Mouse (Mus musculus): ENCODE results near the gene Rarb. TPM values are rescaled to one million over a fixed set of nuclear protein-coding genes. Genes with fewer than 3 reads are reported as not detected.
A peak's percentile ranks its signal among the peaks of the same experiment; 100 is the strongest.

Gene Rarb
- polyA plus RNA-seq, 1 experiment from 2014 or later, result 11.6 TPM

DNA sequence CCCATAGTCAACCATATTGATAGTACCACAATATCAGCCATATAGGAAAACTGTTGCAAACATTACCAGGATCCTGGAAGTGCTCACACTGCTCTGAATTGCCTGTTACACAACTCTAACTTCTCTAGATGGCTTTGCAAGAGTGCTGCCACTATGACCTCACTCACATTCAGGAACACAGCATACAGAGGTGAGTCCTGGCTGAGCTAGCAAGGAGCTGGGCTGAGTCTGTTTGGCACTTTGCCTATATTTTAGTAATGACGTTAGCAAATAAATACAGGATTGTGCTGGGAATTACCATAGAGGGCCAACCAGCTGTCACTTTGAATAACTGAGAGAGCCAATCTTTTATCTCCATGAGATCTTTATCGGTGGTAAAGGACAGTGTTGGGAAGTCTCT, 86.9 kb downstream of the Rarb start:
- WGBS, result 53% methylated on average over 2 of the region's 2 CpGs
- no peak overlapping the region for H3K27ac ChIP-seq
- no peak for ATAC-seq (replicated peaks; ENCODE audit: insufficient number of reproducible peaks, insufficient read depth, low FRiP score, low read depth)
- no peak overlapping the region for H3K9ac ChIP-seq
- peaks cover 16% of the 10 kb centered on the region for H3K4me1 ChIP-seq (replicated peaks)
- H3K4me2 ChIP-seq, result no peak overlapping the region
- H3K36me3 ChIP-seq, result no peaks in the 10 kb centered on the region
- H3K4me3 ChIP-seq, result no peak overlapping the region
- no peaks in the 10 kb centered on the region for H3K27me3 ChIP-seq
- H3K9me3 ChIP-seq (replicated peaks), result no peaks in the 10 kb centered on the region

DNA sequence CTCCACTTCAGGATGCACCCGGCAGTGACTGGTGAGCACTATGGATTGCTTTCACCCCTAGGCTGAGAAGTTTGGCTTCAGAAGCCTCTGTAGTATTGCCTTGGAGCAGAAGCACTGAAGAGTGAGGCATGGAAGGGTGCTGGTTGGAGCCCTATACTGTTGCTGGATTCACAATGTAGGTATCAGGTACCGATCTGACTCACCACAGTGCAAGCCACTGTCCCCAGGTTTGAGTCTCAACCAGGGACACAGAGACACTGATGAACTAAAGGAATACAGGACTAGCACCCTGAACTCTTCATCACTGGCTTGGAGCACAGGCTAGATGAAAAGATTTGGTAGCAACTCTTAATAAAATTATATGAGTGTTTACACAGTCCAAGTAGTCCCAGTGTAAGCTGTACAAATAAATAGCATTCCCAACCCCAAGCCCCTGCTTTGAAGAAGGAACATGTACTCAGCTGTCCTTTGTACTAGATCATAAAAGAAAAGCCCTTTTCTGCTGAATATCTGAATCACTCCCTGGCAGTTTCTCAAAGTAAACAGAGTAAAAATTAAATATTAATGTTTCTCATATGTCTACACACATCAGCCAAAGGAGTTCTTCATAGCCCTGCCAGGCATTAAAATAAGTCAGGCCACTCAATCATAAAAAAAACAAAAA, 90.6 kb downstream of the Rarb start:
- ATAC-seq (replicated peaks; ENCODE audit: insufficient number of reproducible peaks, insufficient read depth, low FRiP score, low read depth), result no peak
- H3K4me2 ChIP-seq, result no peak overlapping the region
- no peak overlapping the region for H3K9ac ChIP-seq
- peaks cover 3% of the 10 kb centered on the region; the same call in 1 of the 2 replicates for H3K4me1 ChIP-seq (replicated peaks)
- no peaks in the 10 kb centered on the region for H3K36me3 ChIP-seq
- no peak overlapping the region for H3K27ac ChIP-seq
- 85% methylated on average over 2 of the region's 2 CpGs for WGBS
- no peaks in the 10 kb centered on the region for H3K9me3 ChIP-seq (replicated peaks)
- H3K27me3 ChIP-seq, result no peaks in the 10 kb centered on the region
- no peak overlapping the region for H3K4me3 ChIP-seq

DNA sequence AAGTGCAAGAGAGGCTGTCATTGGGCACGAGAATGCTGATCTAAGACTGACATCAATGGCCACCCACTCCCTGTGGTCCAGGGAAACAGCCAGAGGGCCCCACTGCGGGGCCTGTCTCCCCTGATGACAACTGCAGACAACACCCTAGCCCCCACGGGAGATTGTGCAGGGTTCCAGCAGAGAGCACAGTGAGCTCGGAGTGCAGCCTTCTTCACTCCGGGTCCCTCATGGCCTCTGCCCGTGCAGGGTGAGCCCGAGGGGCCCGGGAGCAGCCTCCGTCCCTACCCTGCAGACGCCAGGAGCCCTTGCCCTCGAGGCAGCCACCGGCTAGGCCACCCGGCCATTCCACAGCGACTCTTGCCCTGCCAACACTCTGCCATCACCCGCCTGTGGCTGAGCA, 95.0 kb downstream of the Rarb start:
- Histone ChIP-seq H3K4me2 (no peak overlapping the region), H3K9ac (no peak overlapping the region), H3K27me3 (no peaks in the 10 kb centered on the region), H3K9me3 (replicated peaks) (no peaks in the 10 kb centered on the region), H3K4me1 (replicated peaks) (no peaks in the 10 kb centered on the region), H3K4me3 (no peak overlapping the region), H3K36me3 (no peaks in the 10 kb centered on the region), H3K27ac (no peak overlapping the region)
- ATAC-seq (replicated peaks; ENCODE audit: insufficient number of reproducible peaks, insufficient read depth, low FRiP score, low read depth), result no peak
- WGBS, result 79% methylated on average over 15 of the region's 15 CpGs

DNA sequence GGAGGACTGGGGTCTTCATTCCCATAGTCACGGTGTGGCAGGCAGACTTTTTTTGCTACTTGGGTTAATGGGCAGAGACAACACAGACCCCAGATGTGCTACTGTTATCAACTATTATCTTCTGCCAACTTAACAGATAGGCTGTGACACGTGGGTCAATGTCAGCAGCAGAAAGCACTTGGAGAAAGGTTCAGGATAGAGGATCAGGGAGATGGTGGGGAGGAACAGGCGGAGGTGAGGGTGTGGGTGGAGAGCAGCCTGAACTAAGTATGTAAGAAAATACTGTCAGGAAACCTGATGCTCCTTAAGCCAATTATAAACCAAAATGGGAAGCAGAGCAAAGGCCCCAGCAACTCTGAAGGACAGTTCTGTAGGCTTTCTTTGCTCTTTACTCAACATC, 101.1 kb downstream of the Rarb start:
- no peak for ATAC-seq (replicated peaks; ENCODE audit: insufficient number of reproducible peaks, insufficient read depth, low FRiP score, low read depth)
- no peaks in the 10 kb centered on the region for H3K9me3 ChIP-seq (replicated peaks)
- 47% methylated on average over 3 of the region's 3 CpGs for WGBS
- H3K36me3 ChIP-seq, result no peaks in the 10 kb centered on the region
- no peaks in the 10 kb centered on the region for H3K27me3 ChIP-seq
- no peak overlapping the region for H3K9ac ChIP-seq
- H3K4me2 ChIP-seq, result no peak overlapping the region
- no peak overlapping the region for H3K4me3 ChIP-seq
- H3K4me1 ChIP-seq (replicated peaks), result peaks cover 10% of the 10 kb centered on the region
- no peak overlapping the region for H3K27ac ChIP-seq

DNA sequence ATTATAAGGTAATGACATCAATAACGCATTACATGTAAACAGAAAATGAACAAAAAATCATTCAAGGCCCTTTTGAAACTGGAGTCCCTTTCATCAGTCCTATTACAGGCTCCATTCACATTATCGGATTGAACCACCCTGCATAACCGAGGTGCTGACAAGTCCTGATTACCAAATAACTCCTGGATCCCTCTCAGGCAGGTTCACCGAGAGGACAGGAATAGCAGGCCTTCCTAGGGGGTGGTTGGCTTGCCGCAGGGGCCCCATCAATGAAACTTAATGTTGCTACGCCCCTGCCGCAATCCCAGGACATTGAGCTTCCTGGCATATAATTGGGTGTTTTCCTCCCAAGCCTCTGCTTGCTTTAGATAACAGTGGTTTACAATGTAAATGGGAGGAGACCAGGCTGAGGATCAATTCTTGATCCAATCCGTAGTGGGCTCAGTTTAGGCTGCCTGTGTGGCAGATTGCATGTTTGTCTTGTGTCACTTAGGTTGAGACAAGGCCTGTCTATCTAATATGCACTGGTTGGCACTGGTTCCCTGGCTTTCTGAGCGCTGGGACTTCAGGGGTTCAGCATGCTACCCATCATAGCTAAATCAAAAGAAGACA, 104.5 kb downstream of the Rarb start:
- H3K27me3 ChIP-seq, result no peaks in the 10 kb centered on the region
- peaks cover 10% of the 10 kb centered on the region for H3K4me1 ChIP-seq (replicated peaks)
- H3K36me3 ChIP-seq, result no peaks in the 10 kb centered on the region
- no peak overlapping the region for H3K4me3 ChIP-seq
- no peaks in the 10 kb centered on the region for H3K9me3 ChIP-seq (replicated peaks)
- WGBS, result 22% methylated on average over 9 of the region's 9 CpGs
- ATAC-seq (replicated peaks; ENCODE audit: insufficient number of reproducible peaks, insufficient read depth, low FRiP score, low read depth), result no peak; the same call in 1 of the 2 replicates
- no peak overlapping the region for H3K9ac ChIP-seq
- H3K27ac ChIP-seq, result no peak overlapping the region
- peak overlapping the region; percentile 17; the same call in 1 of the 2 replicates for H3K4me2 ChIP-seq

DNA sequence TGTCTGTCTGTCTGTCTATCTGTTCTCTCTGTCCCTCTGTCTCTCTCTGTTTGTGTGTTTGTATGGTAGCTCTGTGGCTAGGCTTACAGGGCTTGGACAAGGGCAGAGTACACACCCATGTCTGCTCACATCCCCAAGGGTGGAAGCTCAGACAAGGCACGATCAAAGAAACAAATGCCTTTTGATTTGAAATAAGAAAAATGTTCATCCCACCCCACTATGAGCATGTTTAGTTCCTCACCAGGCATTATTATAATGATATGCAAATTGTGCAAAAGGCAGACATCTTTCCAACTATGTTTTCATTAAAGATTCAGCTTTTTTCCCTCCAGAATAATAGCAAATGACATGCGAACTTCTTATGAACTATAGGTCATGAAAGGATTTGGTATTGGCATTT, 105.2 kb downstream of the Rarb start:
- H3K36me3 ChIP-seq, result no peaks in the 10 kb centered on the region
- H3K4me2 ChIP-seq, result no peak overlapping the region
- no peak overlapping the region for H3K4me3 ChIP-seq
- H3K27ac ChIP-seq, result no peak overlapping the region
- H3K9ac ChIP-seq, result no peak overlapping the region
- H3K27me3 ChIP-seq, result no peaks in the 10 kb centered on the region
- WGBS, result 60% methylated on average over 2 of the region's 2 CpGs
- no peaks in the 10 kb centered on the region for H3K9me3 ChIP-seq (replicated peaks)
- H3K4me1 ChIP-seq (replicated peaks), result peaks cover 10% of the 10 kb centered on the region
- ATAC-seq (replicated peaks; ENCODE audit: insufficient number of reproducible peaks, insufficient read depth, low FRiP score, low read depth), result no peak

DNA sequence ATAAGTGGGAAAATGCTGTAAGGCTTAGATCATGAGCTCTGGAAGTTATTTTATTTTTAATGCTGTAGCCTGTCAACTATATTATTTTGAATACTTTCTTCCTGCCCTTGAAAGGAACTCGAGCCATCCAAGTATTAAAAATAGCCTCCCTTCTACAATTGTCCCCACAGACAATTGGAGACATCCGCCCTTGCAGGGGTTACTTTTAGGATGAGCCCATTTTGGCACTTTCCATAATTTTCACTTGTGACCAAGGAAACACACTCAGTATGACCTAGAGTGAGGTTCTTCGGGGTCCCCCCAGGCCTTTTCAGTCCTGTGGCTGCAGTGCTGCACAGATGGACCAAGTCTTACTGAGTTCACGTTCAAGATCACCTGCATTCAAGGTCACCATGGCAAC, 119.7 kb downstream of the Rarb start:
- no peak for ATAC-seq (replicated peaks; ENCODE audit: insufficient number of reproducible peaks, insufficient read depth, low FRiP score, low read depth)
- Histone ChIP-seq H3K27me3 (no peaks in the 10 kb centered on the region), H3K27ac (no peak overlapping the region), H3K4me2 (no peak overlapping the region), H3K36me3 (no peaks in the 10 kb centered on the region), H3K9me3 (replicated peaks) (no peaks in the 10 kb centered on the region), H3K4me1 (replicated peaks) (peaks cover 8% of the 10 kb centered on the region), H3K9ac (no peak overlapping the region), H3K4me3 (no peak overlapping the region)
- 75% methylated on average over 4 of the region's 4 CpGs for WGBS

DNA sequence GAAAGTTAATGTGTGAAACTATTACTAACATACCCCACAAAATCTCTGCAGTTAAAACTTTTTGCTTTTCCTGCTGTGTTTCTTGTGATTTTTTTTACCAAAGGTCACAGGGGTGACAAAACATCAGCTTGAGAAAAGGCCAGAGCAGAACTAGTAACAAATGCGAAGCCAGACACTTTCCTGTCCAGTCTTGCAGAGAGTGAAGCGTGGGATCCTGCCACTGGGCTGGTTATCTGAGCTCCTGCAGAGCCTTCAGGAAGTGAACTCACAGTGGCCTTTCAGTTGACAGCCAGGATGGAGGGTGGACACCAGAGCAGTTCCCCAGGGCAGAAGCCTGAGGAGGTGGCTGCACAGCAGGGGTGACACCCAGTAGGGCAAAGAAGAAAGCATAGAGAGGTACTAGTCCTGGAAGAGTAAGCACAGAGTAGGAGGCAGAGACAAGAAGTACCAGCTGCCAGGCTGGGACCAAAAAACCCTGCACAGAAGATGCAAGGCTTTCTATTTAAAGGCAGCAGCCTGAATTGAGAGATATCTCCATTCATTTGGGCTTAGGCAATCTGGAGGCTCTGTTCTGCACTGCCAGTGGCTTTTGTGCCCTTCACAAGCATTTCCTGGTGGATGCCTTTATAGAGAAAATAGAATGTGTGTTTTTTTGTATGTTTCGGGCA, 123.4 kb downstream of the Rarb start:
- 0 out of 2 replicates have a peak, but pooled peaks have one; percentile 60 for ATAC-seq (replicated peaks; ENCODE audit: insufficient number of reproducible peaks, insufficient read depth, low FRiP score, low read depth)
- no peak overlapping the region for H3K4me2 ChIP-seq
- no peaks in the 10 kb centered on the region for H3K9me3 ChIP-seq (replicated peaks)
- peak overlapping the region; percentile 59 for H3K27ac ChIP-seq
- no peak overlapping the region for H3K4me3 ChIP-seq
- no peaks in the 10 kb centered on the region for H3K36me3 ChIP-seq
- WGBS, result 31% methylated on average over 3 of the region's 3 CpGs
- peaks cover 8% of the 10 kb centered on the region for H3K4me1 ChIP-seq (replicated peaks)
- H3K9ac ChIP-seq, result no peak overlapping the region
- no peaks in the 10 kb centered on the region for H3K27me3 ChIP-seq

DNA sequence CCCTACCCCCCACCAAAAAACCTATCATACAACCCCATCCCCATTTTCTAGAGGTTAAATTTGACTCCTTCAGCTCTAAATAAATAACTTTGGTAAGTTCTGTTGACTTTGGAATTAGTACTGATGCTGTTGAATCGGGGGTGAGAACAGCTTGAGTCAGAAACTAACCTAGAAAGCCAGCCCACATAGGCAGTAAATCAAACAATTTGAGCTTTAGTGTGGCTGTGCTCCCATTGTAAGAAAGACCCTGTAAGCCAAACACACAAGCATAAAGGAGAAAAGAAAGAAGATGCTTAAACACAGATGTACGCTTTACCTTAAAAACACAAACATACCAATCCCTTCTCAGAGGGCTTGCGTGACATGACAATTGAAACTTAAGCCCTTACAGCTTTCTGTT, 140.6 kb downstream of the Rarb start:
- no peaks in the 10 kb centered on the region for H3K9me3 ChIP-seq (replicated peaks)
- no peak overlapping the region for H3K4me3 ChIP-seq
- ATAC-seq (replicated peaks; ENCODE audit: insufficient number of reproducible peaks, insufficient read depth, low FRiP score, low read depth), result no peak
- H3K4me1 ChIP-seq (replicated peaks), result no peaks in the 10 kb centered on the region
- H3K4me2 ChIP-seq, result no peak overlapping the region
- no peak overlapping the region for H3K9ac ChIP-seq
- H3K27ac ChIP-seq, result no peak overlapping the region
- no peaks in the 10 kb centered on the region for H3K36me3 ChIP-seq
- WGBS, result 70% methylated on average over 3 of the region's 3 CpGs
- H3K27me3 ChIP-seq, result no peaks in the 10 kb centered on the region

DNA sequence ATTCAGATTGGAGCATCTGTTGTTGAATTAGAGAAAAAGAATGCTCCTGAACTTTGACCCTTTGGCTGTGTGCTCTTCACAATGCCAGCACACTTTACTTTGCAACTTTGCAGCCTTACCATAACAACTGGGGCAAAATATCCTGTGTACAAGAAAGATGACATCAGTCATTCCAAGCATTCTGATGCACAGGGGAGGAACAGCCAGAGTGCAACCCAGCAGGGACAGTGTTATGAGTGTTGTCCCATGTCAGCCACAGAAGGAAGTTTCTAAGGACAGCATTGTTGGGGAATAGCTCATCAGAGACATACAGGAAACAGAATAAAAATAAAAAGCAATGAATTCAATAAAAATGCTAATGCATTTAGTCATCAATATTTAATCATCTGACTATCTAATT, 141.9 kb downstream of the Rarb start:
- no peak overlapping the region for H3K27ac ChIP-seq
- H3K9me3 ChIP-seq (replicated peaks), result no peaks in the 10 kb centered on the region
- H3K4me1 ChIP-seq (replicated peaks), result no peaks in the 10 kb centered on the region
- no peak overlapping the region for H3K4me2 ChIP-seq
- H3K36me3 ChIP-seq, result no peaks in the 10 kb centered on the region
- ATAC-seq (replicated peaks; ENCODE audit: insufficient number of reproducible peaks, insufficient read depth, low FRiP score, low read depth), result no peak
- no peak overlapping the region for H3K4me3 ChIP-seq
- H3K27me3 ChIP-seq, result no peaks in the 10 kb centered on the region
- H3K9ac ChIP-seq, result no peak overlapping the region

DNA sequence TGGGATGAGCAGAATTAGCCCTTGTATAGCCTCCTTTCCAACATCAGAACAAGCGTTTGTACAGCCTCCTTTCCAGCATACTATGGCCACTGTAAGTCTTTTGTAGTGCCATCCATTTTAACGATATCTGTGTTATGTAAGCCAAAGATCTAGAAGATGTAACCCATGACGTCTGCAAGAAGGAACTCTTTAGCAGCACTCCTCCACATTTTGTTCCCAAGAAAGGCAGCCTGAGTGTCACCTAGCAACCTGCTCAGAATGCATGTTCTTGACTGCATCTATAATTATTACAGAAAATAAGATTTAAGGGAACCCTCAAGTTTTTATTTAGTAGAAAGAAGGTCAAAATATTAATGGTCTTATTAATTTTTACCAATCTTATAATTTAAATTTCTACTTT, 148.4 kb downstream of the Rarb start:
- 72% methylated on average over 3 of the region's 3 CpGs for WGBS
- Histone ChIP-seq H3K4me3 (no peak overlapping the region), H3K27me3 (no peaks in the 10 kb centered on the region), H3K4me2 (no peak overlapping the region), H3K4me1 (replicated peaks) (no peaks in the 10 kb centered on the region), H3K9me3 (replicated peaks) (no peaks in the 10 kb centered on the region), H3K27ac (no peak overlapping the region), H3K36me3 (no peaks in the 10 kb centered on the region), H3K9ac (no peak overlapping the region)
- ATAC-seq (replicated peaks; ENCODE audit: insufficient number of reproducible peaks, insufficient read depth, low FRiP score, low read depth), result no peak

All from heart, embryonic 15.5 days (tissue).